Mouse (Mus musculus) G1E (cell line): ENCODE measurements around the gene Pon1. TPM values are rescaled to one million over a fixed set of nuclear protein-coding genes. Genes with fewer than 3 reads are reported as not detected.
"Not testable (repeated sequence)": the region's sequence is repeated elsewhere in the genome, so short reads cannot be mapped to it uniquely, and the experiment has no call there.

ENCODE experiments used
- ATAC-seq: 2 replicates; pipeline ENCODE4 v1.8.0; 2016; ENCODE audit warnings: mild to moderate bottlenecking; ENCODE audit not compliant: insufficient number of reproducible peaks, poor library complexity, low FRiP score, severe bottlenecking; ENCODE audit errors: extremely low read depth
- DNase-seq: peaks from one replicate; pipeline ENCODE4 v3.0.0; 2012; ENCODE audit warnings: low spot score
- H3K27me3 ChIP-seq: 2 replicates; pipeline ENCODE4 v1.6.1; 2012; ENCODE audit warnings: mild to moderate bottlenecking, low read length, inconsistent platforms; ENCODE audit not compliant: insufficient read depth
- H3K36me3 ChIP-seq: replicated peaks from 2 replicates; pipeline ENCODE3; 2012; ENCODE audit warnings: mild to moderate bottlenecking, inconsistent platforms
- H3K4me1 ChIP-seq: 2 replicates; pipeline ENCODE4 v1.6.1; 2012; ENCODE audit warnings: low read depth, low read length, inconsistent platforms, mixed read lengths; ENCODE audit not compliant: insufficient read depth
- H3K4me3 ChIP-seq: 2 replicates; pipeline ENCODE4 v1.5.1; 2012; ENCODE audit warnings: low read depth, mild to moderate bottlenecking, inconsistent platforms, low read length, moderate library complexity, mixed read lengths
- H3K9me3 ChIP-seq: replicated peaks from 2 replicates; pipeline ENCODE4 v1.6.1; 2012; ENCODE audit warnings: inconsistent platforms
- CTCF ChIP-seq: IDR thresholded peaks from 2 replicates; pipeline ENCODE4 v1.5.1; 2012; ENCODE audit warnings: low read depth, low read length, inconsistent platforms, mixed read lengths
- GATA1 ChIP-seq: IDR thresholded peaks from 2 replicates; pipeline ENCODE4 v1.6.1; 2012; ENCODE audit warnings: borderline replicate concordance, low read length, inconsistent platforms, mixed read lengths
- GATA2 ChIP-seq: IDR thresholded peaks from 2 replicates; pipeline ENCODE4 v1.6.1; 2012; ENCODE audit warnings: low read depth, low read length, inconsistent platforms, borderline replicate concordance
- POLR2AphosphoS5 ChIP-seq: IDR thresholded peaks from 2 replicates; pipeline ENCODE4 v1.6.1; 2012; ENCODE audit warnings: low read depth, low read length, inconsistent platforms; ENCODE audit not compliant: insufficient replicate concordance
- TAL1 ChIP-seq: conservative IDR thresholded peaks from 2 replicates; pipeline ENCODE4 v1.6.1; 2012; ENCODE audit warnings: low read depth, low read length, inconsistent platforms, mixed read lengths
- polyA plus RNA-seq: library from polyadenylated mRNA; stranded (reverse); fragments of >175 nt; gene quantifications from 2 replicates; pipeline ENCODE4 v1.2.3, GENCODE M21; 2012
- total RNA-seq, 2 experiments: library from RNA; stranded (forward) in 1 of 2; stranded (reverse) in 1 of 2; fragments of 200-1000 nt in 1 of 2; fragments of >200 nt in 1 of 2; fragmentation: Nextera tagmentation in 1 of 2; gene quantifications; 2 replicates each; pipeline ENCODE4 v1.2.3; 2014 to 2017

Gene Pon1
- total and polyA plus RNA-seq, 3 experiments: 0.16 TPM; not detected in 2

- Histone ChIP-seq H3K4me3 (no peak overlapping the region), H3K9me3 (no peaks in the 10 kb centered on the region), H3K4me1 (peaks cover 17% of the 10 kb centered on the region), H3K27me3 (no peaks in the 10 kb centered on the region), H3K36me3 (peaks cover 38% of the 10 kb centered on the region)
- DNase-seq: no peak
- ATAC-seq: no peak
- no peak for TF ChIP-seq GATA2
- TF ChIP-seq POLR2AphosphoS5: no peak
- no peak for TF ChIP-seq TAL1
- TF ChIP-seq GATA1: no peak
- TF ChIP-seq CTCF: no peak
Measured at GRCm38 (mm10) chr6:5232022-5232421, 38.3 kb upstream of the Pon1 start.

GRCm38 (mm10) chr6:5230261-5230660, 36.5 kb upstream of the Pon1 start:
- DNase-seq (no peak), ATAC-seq (no peak)
- no peak for TF ChIP-seq GATA1
- no peak for TF ChIP-seq GATA2
- TF ChIP-seq CTCF: no peak
- no peak for TF ChIP-seq TAL1
- TF ChIP-seq POLR2AphosphoS5: no peak
- H3K27me3 ChIP-seq: no peaks in the 10 kb centered on the region
- peaks cover 38% of the 10 kb centered on the region for H3K36me3 ChIP-seq
- H3K4me1 ChIP-seq: peaks cover 9% of the 10 kb centered on the region
- no peak overlapping the region for H3K4me3 ChIP-seq
- no peaks in the 10 kb centered on the region for H3K9me3 ChIP-seq

GRCm38 (mm10) chr6:5223551-5223950, 29.8 kb upstream of the Pon1 start:
- H3K36me3 ChIP-seq: peaks cover 28% of the 10 kb centered on the region
- H3K4me3 ChIP-seq, H3K4me1 ChIP-seq, ATAC-seq, DNase-seq, H3K27me3 ChIP-seq, H3K9me3 ChIP-seq: not testable (repeated sequence)

GRCm38 (mm10) chr6:5222080-5222479, 28.3 kb upstream of the Pon1 start:
- no peak for TF ChIP-seq POLR2AphosphoS5
- no peak for TF ChIP-seq CTCF
- TF ChIP-seq GATA2: no peak
- TF ChIP-seq GATA1: no peak
- TF ChIP-seq TAL1: no peak
- no peaks in the 10 kb centered on the region for H3K4me1 ChIP-seq
- no peaks in the 10 kb centered on the region for H3K27me3 ChIP-seq
- DNase-seq (no peak), ATAC-seq (no peak)
- H3K4me3 ChIP-seq: no peak overlapping the region
- no peaks in the 10 kb centered on the region for H3K9me3 ChIP-seq
- H3K36me3 ChIP-seq: peaks cover 28% of the 10 kb centered on the region

- ATAC-seq: no peak
- Histone ChIP-seq H3K4me3 (no peak overlapping the region), H3K4me1 (no peaks in the 10 kb centered on the region), H3K9me3 (no peaks in the 10 kb centered on the region), H3K36me3 (peaks cover 36% of the 10 kb centered on the region), H3K27me3 (no peaks in the 10 kb centered on the region)
- TF ChIP-seq GATA1 (no peak), CTCF (no peak), TAL1 (no peak), GATA2 (no peak), POLR2AphosphoS5 (no peak)
- DNase-seq: no peak
Measured at GRCm38 (mm10) chr6:5218190-5218589, 24.4 kb upstream of the Pon1 start.

GRCm38 (mm10) chr6:5207817-5208216, 14.1 kb upstream of the Pon1 start:
- Histone ChIP-seq H3K4me1 (no peaks in the 10 kb centered on the region), H3K4me3 (no peak overlapping the region), H3K27me3 (no peaks in the 10 kb centered on the region), H3K9me3 (no peaks in the 10 kb centered on the region), H3K36me3 (no peaks in the 10 kb centered on the region)
- TF ChIP-seq GATA1: no peak
- no peak for TF ChIP-seq POLR2AphosphoS5
- TF ChIP-seq TAL1: no peak
- TF ChIP-seq GATA2: no peak
- no peak for TF ChIP-seq CTCF
- DNase-seq (no peak), ATAC-seq (no peak)

GRCm38 (mm10) chr6:5199916-5200315, 6.2 kb upstream of the Pon1 start:
- DNase-seq (no peak), ATAC-seq (no peak)
- Histone ChIP-seq H3K4me1 (no peaks in the 10 kb centered on the region), H3K4me3 (no peak overlapping the region), H3K9me3 (peaks cover 3% of the 10 kb centered on the region), H3K36me3 (no peaks in the 10 kb centered on the region), H3K27me3 (peaks cover 30% of the 10 kb centered on the region)
- TF ChIP-seq TAL1 (no peak), GATA1 (no peak), CTCF (no peak)
